Mouse (Mus musculus) B cell, adult 2 months (primary cell): Measurements from ENCODE around the gene P2ry12.

Source experiments
- DNase-seq, 2 experiments: peaks; one replicate each; pipeline ENCODE4 v3.0.0; 2022

Gene P2ry12

DNA sequence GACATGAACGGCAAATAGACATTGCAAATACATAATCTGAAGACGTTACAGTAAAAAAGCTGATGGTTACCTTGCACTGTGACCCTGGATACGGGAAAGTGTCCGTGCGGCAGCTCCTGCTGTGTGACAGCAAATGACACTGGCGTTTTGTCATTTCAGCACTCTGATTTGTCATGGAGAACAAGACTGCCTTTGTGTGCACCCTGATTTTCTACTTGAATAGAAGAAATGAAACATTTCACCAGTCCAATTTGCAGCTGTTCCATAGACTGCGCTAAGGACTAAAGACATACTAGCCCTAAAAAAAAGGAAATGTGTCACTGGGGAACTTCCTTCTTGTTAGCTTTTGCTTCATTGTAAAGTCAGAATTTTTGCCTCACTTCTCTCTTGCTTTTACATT, at the start of gene P2ry12:
P2ry12 (minus strand) TSS at position 168 of the 400 bp plus-strand sequence.
- peak; percentile 31 to 41 for DNase-seq

DNA sequence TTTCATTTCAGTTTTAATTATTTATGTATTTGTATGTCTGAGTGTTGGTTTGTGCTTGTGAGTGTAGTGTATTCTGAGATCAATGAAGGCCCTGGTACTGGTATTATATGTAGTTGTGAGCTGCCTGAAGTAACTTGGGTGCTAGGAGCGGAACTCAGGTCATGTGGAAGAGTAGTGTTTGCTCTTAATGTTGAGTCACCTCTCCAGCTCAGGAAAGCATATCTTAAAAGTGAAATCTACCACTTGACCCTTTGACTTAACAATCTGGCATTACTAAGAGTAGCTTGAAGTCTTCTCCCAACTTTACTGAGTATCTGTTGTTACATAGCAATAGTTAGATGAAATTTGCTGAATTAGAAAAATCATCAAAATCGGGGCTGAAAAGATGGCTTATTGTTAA, 42.8 kb upstream of the P2ry12 start:
- no peak for DNase-seq

DNA sequence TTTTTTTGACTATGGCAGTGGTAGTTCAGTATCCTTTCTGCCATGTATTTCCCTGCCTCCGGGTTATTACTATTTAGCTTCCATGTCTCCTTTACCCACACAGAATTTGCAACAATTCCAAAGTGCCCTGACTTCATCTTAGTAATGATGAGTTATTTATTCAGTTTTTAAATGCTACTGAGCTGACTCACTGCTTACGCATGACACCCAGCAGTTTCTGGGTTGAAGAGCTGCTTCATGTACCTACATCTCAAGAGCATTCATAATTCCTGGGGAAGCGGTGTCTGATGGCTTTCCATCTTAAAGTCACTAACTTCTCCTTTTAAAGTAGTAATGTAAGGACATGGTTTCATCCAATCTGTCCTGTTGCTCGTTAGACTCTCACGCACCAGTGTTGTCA, 42.3 kb upstream of the P2ry12 start:
- no peak for DNase-seq

DNA sequence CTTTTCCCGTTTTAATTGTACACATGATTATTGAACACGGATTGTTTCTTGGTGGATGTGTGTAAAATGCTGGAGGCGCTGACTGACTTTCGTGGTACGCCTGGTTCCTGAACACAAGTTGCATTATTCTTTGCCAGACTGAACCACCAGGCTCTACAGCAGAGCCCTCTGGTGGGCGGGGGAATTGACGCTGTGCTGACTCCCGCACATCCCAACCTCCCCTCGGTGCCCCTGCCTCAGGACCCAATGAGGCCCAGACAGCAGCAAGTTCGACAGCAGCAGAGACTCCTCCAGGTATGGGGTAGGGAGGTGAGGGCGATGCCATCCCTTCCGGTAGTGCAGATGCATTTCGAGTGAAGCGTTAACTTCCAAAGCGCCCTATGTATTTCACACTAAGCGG, 35.0 kb upstream of the P2ry12 start:
- no peak for DNase-seq

DNA sequence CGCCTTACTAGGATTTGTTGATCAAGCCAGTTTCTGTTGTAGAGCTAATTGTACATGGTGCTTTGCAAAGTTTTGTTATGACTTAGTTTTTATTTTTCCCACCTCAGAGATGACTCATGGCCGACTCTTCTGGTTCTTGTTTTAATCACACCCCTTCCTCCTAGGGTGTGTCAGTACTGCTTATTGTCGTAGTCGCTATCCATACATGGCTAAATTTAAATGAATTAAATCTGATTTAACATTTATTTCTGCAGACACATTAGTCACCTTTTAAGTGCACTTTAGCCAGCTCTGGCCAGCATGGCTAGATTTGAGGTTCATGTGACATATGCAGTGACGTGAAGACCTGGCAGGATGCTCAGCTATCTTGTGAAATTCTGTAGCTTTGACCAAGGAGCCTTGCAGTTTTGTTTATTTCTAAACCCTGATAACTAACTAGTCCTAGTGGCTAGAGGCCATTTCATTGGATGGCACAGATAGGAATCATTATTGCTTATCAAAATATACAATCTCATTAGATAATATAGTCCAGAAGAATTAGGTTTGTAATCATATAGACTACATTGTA, 34.0 kb upstream of the P2ry12 start:
- DNase-seq: no peak

DNA sequence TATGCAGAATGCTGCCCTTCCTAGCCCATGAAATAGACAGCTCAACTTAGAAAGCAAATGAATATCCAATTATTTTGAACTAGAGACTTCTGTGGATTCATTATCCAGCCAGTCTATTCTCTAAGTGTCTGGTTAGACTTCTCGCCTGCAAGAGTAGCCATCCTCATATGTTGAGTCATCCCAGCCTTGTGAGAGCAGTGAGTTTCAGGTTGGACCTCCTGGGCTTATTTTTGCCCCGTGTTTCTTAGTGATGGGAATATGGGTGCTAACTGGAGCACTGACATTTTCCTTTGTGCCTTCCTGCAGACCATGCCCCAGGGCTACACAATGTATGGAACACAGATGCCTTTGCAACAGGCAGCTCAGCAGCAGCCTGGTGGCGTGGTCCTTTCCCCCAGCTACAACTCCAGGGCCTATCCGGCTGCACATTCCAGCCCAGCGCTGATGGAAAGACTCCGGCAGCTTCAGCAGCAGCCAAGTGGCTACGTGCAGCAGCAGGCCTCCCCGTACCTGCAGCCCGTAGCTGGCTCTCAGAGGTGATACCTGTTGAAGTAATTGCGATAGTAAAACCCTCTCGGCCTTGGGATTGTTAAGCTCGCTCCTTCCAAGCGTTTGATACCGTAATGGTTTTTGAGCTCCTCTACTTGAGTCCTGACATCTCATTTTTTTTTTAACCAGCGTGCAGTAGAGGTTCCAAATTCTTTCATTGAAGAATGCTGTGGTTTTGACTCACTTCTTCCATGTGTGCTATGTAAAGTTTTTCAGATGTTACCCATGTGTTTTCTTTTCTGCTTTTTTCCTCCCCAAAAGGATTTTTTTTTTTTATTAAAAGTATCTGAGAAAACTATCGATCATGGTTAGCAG, 33.3 kb upstream of the P2ry12 start:
- no peak for DNase-seq

DNA sequence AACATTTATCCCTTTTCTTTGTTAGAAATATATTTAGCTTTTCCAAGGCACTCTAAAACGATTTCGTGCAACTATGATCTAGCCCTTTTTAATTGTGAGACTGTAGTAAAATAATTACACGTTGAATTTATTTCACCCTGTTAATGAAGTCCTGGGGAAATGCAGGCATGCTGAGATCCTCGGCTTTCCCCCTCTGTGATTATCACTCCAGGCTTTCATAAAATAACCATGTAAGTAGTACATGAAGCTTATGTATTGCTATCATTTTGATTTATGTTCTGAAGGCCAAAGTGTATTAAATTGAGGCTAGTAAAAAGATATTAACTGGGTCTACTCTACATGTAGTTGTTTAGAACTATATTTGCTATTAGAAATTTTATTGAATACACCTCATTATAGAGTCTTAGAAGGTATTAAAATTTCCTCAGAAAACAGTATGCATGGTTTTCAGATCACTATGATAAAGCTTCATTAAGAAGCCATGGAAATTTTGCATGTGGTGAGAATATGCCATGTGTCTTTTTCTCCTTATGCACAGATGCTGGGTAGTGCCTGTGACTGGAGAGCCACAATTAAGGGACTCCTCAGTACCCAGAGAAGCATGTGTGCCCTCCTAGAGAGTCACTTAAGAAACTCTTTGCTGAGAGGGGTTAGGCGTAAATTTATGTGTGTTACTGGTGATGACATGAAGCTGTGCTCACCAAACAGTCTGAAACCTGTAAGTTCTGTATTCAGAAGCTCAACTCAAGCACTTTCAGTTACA, 30.9 kb upstream of the P2ry12 start:
- DNase-seq: no peak

DNA sequence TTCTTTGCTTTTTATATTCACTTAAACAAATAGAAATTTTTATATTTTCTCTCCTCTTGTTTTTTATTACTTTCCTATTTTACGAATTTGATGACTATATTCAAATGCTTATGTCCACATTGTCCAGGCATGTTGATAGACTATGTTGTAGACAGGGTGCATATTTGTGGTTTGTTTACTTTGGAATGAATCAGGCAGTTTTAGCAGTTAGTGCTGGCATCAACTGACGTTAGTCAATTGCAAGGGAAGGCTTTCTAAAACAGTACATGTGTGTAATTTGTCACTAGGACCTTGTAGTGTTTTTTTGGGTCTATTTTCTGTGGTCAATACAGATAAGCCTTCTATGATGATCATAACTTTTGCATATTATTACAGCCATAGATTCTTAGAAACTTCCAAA, 27.9 kb upstream of the P2ry12 start:
- DNase-seq: no peak

DNA sequence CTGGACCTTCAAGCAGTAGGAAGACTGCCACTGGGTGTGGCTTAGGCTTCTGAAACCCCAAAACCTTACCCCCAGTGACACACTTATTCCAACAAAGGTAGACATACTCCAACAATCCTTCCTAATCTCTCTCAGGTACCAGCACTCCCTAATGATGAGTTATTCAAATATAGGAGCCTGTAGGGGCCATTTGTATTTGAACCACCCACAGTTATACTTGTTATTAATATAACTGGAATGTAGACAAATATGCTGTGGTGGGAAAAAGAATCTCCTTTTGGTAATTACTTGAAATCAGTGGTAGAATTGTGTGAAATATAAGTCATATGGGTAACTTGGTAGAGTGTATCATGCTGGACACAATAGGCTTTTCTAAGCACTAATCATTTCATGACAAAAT, 15.9 kb upstream of the P2ry12 start:
- no peak for DNase-seq

DNA sequence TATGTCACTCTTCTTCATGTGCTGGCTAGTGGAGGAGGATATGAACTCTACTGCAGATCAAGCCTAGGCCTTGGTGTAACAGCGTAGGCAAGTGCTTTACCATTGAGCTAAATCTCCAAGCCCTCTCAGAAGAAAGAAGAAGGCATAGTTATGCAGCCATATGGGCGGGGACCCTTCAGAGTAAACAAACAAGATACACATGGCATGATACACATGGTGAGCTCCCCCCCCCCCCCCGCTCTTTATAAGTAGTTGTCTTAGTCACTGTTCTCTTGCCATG, 15.5 kb upstream of the P2ry12 start:
- no peak for DNase-seq

DNA sequence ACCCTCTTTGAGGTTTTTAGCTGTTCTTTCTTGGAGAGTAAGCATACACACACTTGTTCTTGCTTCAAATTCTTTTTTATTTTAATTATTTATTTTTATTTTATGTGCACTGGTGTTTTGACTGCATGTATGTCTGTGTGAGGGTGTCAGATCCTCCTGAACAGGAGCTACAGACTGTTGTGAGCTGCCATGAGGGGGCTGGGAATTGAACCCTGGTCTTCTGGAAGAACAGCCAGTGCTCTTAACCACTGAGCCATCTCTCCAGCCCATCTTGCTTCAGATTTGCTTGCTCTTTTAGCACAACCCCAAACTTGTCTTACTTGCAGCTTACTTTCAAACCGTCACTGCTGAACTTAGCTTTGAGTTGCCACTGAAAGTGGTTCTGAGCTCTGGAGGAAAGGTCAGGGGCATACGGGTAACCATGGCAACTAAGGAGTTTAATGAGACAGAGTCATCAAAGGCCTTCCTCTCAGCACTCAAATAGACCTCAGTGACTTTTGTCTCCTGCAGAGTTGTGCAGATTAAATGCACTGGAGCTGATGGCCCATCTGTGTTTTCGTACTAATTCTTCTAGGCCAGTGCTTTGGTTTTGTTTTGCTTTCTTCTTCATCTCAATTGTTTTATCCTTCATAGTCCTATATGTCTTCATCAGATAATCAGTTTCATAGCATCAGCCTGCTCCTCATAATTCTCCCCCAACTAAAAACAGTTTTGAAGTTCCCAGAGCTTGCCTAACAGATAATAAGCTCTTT, 15.0 kb upstream of the P2ry12 start:
- no peak for DNase-seq

DNA sequence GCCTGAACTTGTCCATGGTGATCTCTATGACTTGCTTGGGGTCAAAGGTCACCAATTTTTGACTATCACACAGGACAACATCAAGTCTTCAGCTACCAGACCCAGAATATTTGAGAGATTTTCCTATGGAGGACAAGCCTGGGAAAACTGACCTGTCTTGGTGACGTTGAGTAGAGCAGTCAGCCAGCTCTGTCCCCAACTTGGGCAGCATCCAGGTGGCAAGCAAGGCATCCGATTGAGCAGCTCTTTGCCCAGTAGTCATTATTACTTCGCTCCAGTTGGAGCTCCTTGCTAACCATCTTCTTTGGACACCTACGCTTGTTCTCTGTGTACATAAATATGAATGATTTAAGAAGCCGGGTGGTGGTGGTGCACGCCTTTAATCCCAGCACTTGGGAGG, 8.1 kb upstream of the P2ry12 start:
- DNase-seq: no peak

DNA sequence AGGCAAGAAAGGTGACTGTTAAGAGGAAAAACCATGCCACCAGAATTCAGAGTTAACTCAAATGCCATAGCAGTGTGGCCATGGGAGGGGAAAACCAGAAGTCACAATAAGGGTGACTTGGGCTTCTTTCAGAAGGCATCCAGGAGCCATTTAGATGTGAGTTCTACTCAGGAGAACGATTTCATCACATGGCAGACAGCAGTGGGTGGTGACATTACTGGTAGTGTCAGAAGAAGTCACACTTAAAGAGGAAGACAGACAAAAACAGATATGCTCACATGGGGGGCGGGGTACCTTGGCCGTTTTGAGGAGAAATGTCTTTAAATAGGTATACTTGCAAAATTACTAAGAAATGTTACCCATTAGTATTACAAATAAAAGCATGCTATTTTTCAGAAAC, 1.3 kb upstream of the P2ry12 start:
- peak; percentile 16 to 21 for DNase-seq

DNA sequence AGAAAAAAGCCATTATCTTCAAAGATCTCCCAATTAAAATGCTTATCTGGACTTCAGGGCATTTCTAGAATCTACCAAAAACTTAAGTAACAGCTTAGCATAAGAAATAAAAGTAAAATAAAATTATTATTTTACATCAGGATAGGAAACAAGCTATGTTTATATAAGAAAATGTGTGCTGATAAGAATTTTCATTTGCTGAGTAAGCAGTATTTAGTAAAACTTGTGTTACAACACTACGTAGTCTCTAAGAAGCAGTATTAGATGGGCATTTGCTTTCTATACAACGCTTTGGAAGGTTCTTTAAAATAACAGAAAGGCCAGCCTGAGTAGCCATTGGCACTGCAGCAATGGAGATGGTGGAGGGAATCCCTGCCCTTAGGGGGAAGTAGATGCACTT, 746 bp upstream of the P2ry12 start:
- no peak for DNase-seq

DNA sequence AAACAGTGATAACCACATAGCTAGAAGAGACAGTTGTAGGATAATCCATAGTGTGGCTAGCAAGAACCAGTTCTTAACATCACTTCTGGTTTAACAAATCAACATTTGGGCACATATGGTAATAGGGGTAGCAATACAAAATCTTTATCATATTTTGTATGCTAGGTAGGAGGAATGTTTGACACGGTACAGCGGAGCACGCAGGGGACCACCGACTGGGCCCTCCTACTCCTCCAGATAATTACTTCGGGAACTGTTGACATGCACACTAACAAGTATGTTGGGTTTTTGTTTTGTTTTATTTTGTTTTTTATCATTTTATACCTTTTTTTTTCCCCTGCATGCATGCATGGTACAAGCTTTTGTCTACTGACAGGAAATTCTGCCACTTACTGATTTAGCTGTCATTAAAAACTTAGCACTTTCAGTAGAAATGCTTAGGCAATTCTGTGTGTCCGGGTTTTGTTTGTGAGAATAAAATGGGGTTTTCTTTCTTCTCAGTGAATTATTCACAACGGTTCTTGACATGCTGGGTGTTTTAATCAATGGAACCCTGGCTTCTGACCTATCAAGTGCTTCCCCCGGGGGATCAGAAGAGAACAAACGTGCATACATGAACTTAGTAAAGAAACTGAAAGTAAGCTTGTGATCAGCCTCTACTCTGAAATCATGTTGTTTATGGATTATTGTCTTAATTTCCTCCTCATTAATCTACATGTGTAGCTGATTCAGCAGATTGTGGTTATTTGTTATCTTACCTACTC, 780 bp downstream of the P2ry12 start:
- DNase-seq: peak; percentile 32 to 35

DNA sequence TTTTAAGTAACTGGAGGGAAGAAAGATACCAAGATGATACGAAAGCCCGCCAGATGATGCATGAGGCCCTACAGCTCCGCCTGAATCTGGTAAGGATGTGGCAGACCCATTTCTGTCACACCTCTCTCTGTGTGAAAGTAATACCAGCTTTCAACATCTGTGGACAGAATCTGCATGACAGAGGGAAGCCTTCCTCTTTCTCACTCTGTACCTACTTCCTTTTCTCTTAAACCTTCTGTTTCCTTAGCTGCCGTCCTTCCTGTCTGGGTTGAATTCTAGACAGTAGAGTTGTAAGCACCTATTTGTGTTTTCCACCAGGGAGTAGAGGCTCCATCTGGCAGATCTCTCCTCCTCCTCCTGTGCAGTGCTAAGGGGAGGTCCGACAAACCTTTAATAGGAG, 1.9 kb downstream of the P2ry12 start:
- DNase-seq: peak; percentile 61 to 67

DNA sequence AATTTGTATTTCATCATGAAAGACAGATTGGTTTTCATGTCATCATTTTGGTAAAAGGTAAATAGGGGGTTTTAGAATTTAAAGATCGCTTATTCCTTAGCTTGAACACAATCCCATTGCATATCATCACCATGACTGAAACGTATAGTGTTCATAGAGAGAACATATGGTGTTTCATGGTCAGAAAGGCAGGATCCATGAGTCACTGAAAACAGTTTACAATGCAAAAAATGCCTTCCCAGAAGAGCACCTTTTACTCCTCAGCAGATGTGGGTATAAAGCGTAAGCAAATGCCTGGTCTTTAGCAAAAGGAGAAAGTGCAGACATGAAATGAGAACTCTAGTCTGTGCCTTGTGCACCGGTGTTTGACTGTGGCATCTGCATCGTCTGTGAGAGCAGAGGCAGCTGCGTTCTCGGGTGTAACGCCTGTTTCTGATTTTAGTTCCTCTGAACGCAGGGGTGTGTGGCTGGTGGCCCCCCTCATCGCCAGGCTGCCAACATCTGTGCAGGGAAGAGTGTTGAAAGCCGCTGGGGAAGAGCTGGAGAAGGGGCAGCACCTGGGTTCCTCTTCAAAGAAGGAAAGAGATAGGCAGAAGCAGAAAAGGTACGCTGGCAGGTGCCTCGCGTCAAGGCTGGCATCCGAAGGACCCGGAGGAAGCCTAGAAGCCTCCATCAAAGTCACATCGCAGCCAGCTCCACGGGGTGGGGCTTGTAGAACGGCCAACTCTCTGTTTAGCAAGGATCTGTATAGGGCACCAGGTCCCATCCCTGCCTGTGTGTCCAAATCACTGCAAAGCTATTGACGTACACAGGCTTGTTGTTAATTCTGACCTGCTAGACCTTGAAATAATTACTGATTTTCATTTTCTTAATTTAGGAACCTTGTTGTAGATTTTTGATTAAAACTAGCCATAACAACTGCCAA, 4.7 kb downstream of the P2ry12 start:
- peak; percentile 67 to 69 for DNase-seq

DNA sequence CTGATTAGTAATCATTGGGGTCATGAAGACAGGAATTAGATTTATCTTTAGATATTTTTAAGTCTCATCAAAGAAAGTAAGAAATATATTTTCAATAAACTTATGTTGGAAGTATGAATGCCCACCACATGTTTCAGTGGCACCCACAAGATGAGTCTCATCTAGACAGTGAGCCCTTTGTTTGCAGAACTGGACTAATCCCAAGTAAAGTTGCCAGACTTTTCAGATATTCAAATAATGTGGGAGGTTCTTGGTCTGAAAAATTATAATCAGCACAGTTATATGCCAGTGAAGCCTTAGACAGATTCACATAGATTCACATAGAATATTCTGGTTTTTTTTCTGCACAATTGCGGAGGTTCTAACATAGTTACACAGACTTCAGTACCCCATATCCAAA, 12.2 kb downstream of the P2ry12 start:
- no peak for DNase-seq

DNA sequence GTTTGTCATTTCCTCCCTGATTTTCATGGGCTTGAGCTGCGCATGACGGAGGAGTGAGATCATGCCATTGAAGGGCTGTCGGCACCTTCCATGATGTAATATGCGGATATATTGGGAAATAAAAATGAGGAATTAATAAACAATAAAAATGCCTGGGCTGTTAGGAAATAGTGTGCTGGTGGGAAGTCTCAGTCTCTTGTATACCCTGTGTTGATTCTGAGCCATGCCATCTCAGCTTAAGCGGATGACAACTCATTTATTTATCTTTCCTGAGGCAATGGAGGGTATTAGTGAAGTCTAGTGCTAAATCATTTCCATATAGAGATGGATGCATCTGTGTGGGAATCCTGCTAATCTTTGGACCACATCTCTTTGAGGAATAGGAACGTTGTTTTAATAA, 14.6 kb downstream of the P2ry12 start:
- DNase-seq: no peak

DNA sequence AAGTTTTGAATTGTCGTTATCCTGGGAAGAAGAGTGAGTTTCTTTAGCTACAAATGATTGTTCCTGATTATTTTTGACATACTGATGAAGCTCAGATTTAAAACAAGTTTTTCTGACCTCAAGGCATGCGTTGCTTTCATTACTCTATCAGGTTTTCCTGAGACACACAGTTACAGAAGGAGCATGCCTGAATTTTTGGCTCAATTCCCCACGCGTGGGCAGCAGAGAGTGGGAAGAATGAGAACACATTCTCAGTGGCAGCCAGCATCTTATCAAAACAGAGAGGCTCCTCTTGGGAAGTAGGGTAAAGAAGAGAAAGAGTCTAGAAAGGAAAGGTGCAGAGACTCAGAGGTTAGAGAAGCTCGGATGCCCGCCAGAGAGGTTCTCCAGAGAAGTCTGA, 19.3 kb downstream of the P2ry12 start:
- DNase-seq: no peak

DNA sequence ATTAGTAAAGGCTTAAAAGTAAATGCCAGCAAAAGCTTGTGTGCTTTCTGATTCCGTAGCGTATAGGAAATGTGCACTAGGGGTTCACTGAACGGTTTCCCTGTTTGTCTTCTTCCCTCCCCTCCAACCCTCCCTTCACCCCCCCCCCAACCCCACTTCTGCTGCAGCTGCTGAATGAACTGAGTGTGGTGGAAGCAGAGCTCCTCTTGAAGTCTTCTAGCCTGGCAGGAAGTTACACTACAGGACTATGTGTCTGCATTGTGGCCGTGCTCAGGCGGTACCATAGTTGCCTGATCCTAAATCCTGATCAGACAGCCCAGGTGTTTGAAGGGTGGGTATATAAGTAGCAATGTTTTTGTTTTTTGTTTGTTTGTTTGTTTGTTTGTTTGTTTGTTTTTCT, 27.8 kb downstream of the P2ry12 start:
- DNase-seq: peak; percentile 29 to 32

DNA sequence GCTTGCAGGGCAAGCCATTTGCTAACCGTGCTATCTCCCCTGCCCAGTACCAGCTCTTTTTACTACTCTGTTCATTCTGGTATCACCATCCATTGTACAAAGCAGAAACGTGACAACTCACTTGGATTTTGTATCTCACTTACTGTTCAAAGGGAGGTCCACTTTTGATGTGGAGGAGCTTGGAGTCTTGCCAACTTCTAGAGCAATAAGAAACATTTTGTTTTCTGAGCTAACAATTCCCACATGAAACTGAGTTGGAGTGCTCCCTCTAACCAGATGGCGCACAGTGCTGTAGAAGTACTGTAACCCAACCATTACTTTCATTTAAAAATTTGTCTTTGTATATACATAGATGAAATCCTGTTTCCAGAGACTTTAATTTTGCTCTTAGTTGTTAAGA, 31.8 kb downstream of the P2ry12 start:
- no peak for DNase-seq
